Mouse (Mus musculus) lung, postnatal 0 days (tissue): Measurements from ENCODE around the gene Trip11.

Source experiments
- CTCF ChIP-seq: IDR thresholded peaks from 2 replicates; pipeline ENCODE4 v1.5.1; 2016; ENCODE audit warnings: antibody characterized with exemption, mild to moderate bottlenecking
- EP300 ChIP-seq: IDR thresholded peaks from 2 replicates; pipeline ENCODE4 v1.6.1; 2016; ENCODE audit warnings: antibody characterized with exemption, mild to moderate bottlenecking, control low read depth

DNA sequence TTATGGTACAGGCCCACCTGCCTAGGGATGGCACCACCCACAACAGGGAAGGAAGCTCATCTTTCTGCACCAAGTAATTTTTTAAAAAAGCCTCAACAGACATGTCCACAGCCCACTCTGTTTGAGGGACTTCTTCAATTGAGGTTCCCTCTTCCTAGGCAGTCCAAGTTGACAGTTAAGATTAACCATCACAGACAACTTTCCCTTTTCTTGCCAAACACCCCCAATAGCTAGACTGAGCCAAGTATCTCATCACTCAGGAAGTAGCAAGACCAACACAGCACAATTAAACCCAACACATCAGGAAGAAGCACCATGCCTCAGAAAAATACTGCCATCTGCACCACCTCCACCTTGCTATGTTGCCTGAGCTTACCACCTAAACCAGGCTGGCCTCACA lies 4.1 kb upstream of the Trip11 start:
- TF ChIP-seq CTCF: no peak
- TF ChIP-seq EP300: no peak
